Mouse (Mus musculus) heart, embryonic 13.5 days (tissue): ENCODE data around the gene Scn1b. TPM values are rescaled to one million over a fixed set of nuclear protein-coding genes. Genes with fewer than 3 reads are reported as not detected.

Experiments
- ATAC-seq: fragments of 200-750 bp; cut with Nextera tagmentation; 2 replicates; pipeline ENCODE4 v1.8.0; 2017; ENCODE audit warnings: moderate TSS enrichment; ENCODE audit not compliant: insufficient number of reproducible peaks, low FRiP score, low TSS enrichment; ENCODE audit errors: extremely low read depth
- H3K27ac ChIP-seq: fragments of 300-500 bp; sonication (generic); replicated peaks from 2 replicates; pipeline ENCODE4 v1.5.1; 2015; ENCODE audit warnings: moderate library complexity, mild to moderate bottlenecking, inconsistent platforms
- H3K27me3 ChIP-seq: fragments of 300-500 bp; sonication (generic); replicated peaks from 2 replicates; pipeline ENCODE4 v1.6.1; 2015; ENCODE audit warnings: mild to moderate bottlenecking, inconsistent platforms
- H3K36me3 ChIP-seq: fragments of 300-500 bp; sonication (generic); 2 replicates; pipeline ENCODE4 v1.6.1; 2015; ENCODE audit warnings: mild to moderate bottlenecking, inconsistent platforms
- H3K4me1 ChIP-seq: fragments of 300-500 bp; sonication (generic); 2 replicates; pipeline ENCODE4 v1.6.1; 2015; ENCODE audit warnings: inconsistent platforms
- H3K4me2 ChIP-seq: fragments of 300-500 bp; sonication (generic); 2 replicates; pipeline ENCODE4 v1.6.1; 2015; ENCODE audit warnings: inconsistent platforms, mild to moderate bottlenecking, moderate library complexity
- H3K4me3 ChIP-seq: fragments of 300-500 bp; sonication (generic); 2 replicates; pipeline ENCODE4 v1.5.1; 2015; ENCODE audit warnings: moderate library complexity, mild to moderate bottlenecking, inconsistent platforms
- H3K9ac ChIP-seq: fragments of 300-500 bp; sonication (generic); 2 replicates; pipeline ENCODE4 v1.6.1; 2015; ENCODE audit warnings: inconsistent platforms, mild to moderate bottlenecking, moderate library complexity
- H3K9me3 ChIP-seq: fragments of 300-500 bp; sonication (generic); 2 replicates; pipeline ENCODE4 v1.6.1; 2016; ENCODE audit warnings: inconsistent platforms
- WGBS: fragments of 180-500 bp; shearing (Covaris S2); methylation state at CpG from one replicate; pipeline ENCODE4 v1.1.7; 2015; ENCODE audit warnings: mixed read lengths; 5-methylcytosine and 5-hydroxymethylcytosine counted together
- polyA plus RNA-seq: library from polyadenylated mRNA; unstranded; fragments of >200 nt; fragmentation: Nextera tagmentation; extraction: Ambion mirVana; gene quantifications from 2 replicates; pipeline ENCODE4 v1.2.1, GENCODE M21; 2015

Gene Scn1b
- polyA plus RNA-seq, 1 experiment from 2014 or later = 2.5 TPM

GRCm38 (mm10) chr7:31082106-31082505, 44.7 kb downstream of the Scn1b start:
- H3K36me3 ChIP-seq = no peaks in the 10 kb centered on the region
- H3K27me3 ChIP-seq = no peaks in the 10 kb centered on the region; the same call in 1 of the 2 replicates

DNA sequence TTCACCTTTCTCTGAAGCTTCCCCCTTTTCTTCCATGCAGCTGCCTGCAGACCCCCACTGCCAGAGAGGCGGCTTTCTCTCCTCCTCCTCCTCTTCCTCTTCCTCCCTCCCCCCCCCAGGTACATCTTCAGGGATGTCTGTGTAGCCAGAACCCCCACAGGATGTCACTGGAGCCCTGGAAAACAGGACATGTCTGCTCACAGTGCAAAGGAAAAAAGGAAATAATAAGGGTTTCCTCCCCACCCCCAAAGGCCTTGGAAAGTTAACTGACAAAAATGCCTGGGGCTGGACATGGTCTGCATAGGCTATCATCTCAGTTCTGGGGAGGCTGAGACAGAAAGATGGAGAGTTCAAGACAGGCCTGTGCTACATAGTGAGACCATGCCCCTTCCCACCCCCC, 45.7 kb downstream of the Scn1b start:
- ATAC-seq = no peak
- H3K4me1 ChIP-seq = peaks cover 10% of the 10 kb centered on the region; the same call in 1 of the 2 replicates
- 48% methylated on average over 1 of the region's 1 CpGs for WGBS
- no peak overlapping the region for H3K4me3 ChIP-seq
- H3K36me3 ChIP-seq = no peaks in the 10 kb centered on the region
- H3K9ac ChIP-seq = no peak overlapping the region
- no peak overlapping the region for H3K4me2 ChIP-seq
- H3K27ac ChIP-seq = no peak overlapping the region
- no peaks in the 10 kb centered on the region; the same call in 1 of the 2 replicates for H3K27me3 ChIP-seq
- H3K9me3 ChIP-seq = no peaks in the 10 kb centered on the region

More at GRCm38 (mm10) chr7:31082106-31082505, 44.7 kb downstream of the Scn1b start:
- Histone ChIP-seq H3K4me2 (no peak overlapping the region), H3K4me1 (peaks cover 10% of the 10 kb centered on the region; the same call in 1 of the 2 replicates), H3K4me3 (no peak overlapping the region), H3K9me3 (no peaks in the 10 kb centered on the region), H3K9ac (no peak overlapping the region), H3K27ac (no peak overlapping the region)
- no peak for ATAC-seq

DNA sequence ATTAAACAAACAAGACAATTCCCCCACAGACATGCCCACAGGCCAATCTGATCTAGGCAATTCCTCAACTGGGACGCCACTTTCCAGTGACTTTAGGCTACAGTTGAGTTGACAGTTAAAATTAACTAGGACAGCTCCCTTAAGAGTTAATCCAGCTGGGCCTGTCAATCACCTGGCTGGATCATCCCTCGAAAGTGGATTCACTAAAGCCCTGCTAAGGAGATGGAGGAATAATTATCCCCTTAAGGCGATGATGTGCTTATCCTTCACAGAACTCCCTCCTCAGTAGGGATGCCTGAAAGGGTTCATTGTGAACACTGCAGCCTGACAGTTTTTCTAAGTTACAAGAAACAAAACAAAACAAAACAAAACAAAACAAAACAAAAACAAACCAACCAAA, 46.2 kb downstream of the Scn1b start:
- Histone ChIP-seq H3K4me2 (no peak overlapping the region), H3K4me3 (no peak overlapping the region), H3K27me3 (no peaks in the 10 kb centered on the region; the same call in 1 of the 2 replicates), H3K9ac (no peak overlapping the region), H3K4me1 (peaks cover 10% of the 10 kb centered on the region; the same call in 1 of the 2 replicates), H3K9me3 (no peaks in the 10 kb centered on the region), H3K27ac (no peak overlapping the region), H3K36me3 (no peaks in the 10 kb centered on the region)
- 58% methylated on average over 3 of the region's 3 CpGs for WGBS
- ATAC-seq = no peak

- Histone ChIP-seq H3K27me3 (no peaks in the 10 kb centered on the region; the same call in 1 of the 2 replicates), H3K4me2 (no peak overlapping the region), H3K4me1 (peaks cover 4% of the 10 kb centered on the region; the same call in 1 of the 2 replicates), H3K27ac (no peak overlapping the region), H3K9ac (no peak overlapping the region), H3K4me3 (no peak overlapping the region), H3K9me3 (no peaks in the 10 kb centered on the region), H3K36me3 (no peaks in the 10 kb centered on the region)
- no peak for ATAC-seq
- 78% methylated on average over 8 of the region's 8 CpGs for WGBS
These were observed 47.1 kb downstream of the Scn1b start for GRCm38 (mm10) chr7:31079670-31080069.

DNA sequence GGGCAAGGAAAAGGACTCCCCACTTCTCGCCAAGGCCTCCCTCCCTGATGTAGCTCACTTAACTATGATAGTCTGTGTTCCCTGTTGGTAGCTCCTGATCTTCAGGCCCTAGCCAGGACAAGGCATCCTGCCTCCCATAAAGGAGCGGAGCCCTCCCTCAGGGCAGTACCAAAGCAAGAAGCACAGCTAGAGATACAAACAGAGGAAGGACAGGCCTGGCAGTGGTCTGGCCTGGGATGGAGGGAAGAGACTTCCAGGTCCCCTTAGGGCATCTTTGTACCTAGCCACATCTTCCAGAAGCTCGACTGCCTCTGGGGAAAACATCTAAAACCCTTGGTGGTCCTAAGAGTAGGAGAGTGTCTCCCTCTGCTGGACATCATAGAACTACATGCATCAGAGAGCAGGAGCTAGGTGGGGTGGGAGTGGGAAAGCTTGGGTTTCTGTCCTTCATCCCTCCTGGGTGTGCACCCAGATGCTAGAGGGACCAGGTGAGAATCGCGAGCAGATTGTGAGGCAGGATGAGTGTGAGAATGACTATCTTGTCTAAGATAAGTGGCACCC, 48.8 kb downstream of the Scn1b start:
- Histone ChIP-seq H3K27me3 (no peaks in the 10 kb centered on the region; the same call in 1 of the 2 replicates), H3K4me1 (0 out of 2 replicates have a peak, but pooled peaks cover 3% of the 10 kb centered on the region), H3K9me3 (no peaks in the 10 kb centered on the region), H3K27ac (no peak overlapping the region), H3K4me2 (no peak overlapping the region), H3K4me3 (no peak overlapping the region), H3K36me3 (no peaks in the 10 kb centered on the region), H3K9ac (no peak overlapping the region)
- ATAC-seq = no peak
- whole genome bisulfite sequencing = 37% methylated on average over 5 of the region's 5 CpGs

DNA sequence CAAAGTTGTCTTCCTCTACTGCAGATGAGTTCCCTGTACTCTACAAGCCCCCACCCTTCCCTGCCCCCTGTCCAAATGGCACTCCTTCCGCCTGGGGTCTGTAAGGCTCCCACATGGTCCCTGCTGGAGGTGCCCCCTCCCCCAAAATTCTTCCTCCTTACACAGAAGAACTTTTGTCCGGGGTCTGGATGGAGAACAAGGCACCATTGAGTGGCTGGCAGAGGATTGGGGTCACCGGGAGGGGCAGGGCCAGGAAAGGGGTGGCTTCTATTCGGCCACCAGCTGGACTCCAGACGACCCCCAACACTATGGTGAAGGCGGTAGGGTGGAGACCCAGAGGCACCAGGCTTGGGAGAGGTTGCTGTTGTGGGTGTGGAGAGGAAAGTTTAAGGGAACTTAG, 49.3 kb downstream of the Scn1b start:
- ATAC-seq = no peak

DNA sequence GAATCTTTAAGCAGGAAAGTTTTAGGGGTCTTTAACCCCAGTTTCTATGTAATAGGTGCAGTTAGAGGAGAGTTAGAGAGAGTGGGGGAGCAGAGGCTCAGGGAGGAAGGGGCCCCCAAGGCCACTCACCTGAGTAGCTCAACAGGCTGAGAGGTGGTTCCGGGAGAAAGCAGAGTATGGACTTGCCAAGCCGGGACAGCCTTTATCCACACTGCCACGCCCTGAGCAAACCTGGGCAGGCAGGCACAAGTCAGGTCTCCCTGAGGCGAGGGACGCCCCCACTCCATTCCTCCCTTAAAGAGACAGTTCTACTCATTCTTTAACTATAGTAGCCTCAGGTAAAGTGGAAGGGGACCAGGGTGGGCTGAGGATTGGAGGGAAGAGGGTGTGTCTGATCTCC, 50.3 kb downstream of the Scn1b start, which contains the start of gene Fxyd3:
Gene Fxyd3, minus strand, starts transcription at position 213 of the 400 bp plus-strand sequence.
- Histone ChIP-seq H3K27me3 (no peaks in the 10 kb centered on the region; the same call in 1 of the 2 replicates), H3K4me1 (0 out of 2 replicates have a peak, but pooled peaks cover 3% of the 10 kb centered on the region), H3K9ac (no peak within 1 kb of the TSS), H3K4me2 (no peak within 1 kb of the TSS), H3K9me3 (no peaks in the 10 kb centered on the region), H3K36me3 (no peaks in the 10 kb centered on the region), H3K4me3 (no peak within 1 kb of the TSS), H3K27ac (no peak within 1 kb of the TSS)
- no peak for ATAC-seq
- WGBS = 58% methylated on average over 5 of the region's 5 CpGs

More for the DNA sequence above, 49.3 kb downstream of the Scn1b start:
- 47% methylated on average over 6 of the region's 6 CpGs for WGBS
- no peak overlapping the region for H3K4me2 ChIP-seq
- no peak overlapping the region for H3K4me3 ChIP-seq
- 0 out of 2 replicates have a peak, but pooled peaks cover 3% of the 10 kb centered on the region for H3K4me1 ChIP-seq
- H3K9ac ChIP-seq = no peak overlapping the region
- no peaks in the 10 kb centered on the region for H3K9me3 ChIP-seq
- H3K27me3 ChIP-seq = no peaks in the 10 kb centered on the region; the same call in 1 of the 2 replicates
- no peaks in the 10 kb centered on the region for H3K36me3 ChIP-seq
- no peak overlapping the region for H3K27ac ChIP-seq

DNA sequence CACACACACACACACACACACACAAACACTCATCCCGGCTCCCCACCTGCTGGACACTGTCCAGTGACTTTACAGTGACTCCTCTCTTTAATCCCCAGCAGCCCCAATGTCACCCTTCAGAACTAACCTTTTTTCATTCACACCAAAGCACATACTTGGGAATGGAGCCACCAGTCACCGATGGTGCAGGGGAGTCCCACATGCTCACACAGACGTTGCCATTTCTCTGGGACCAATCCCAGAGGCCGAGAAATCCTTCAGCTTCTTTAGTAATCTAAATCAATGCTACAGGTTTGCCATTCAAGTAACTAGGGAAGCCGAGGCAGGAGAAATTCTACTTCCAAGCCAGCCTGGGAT, 52.1 kb downstream of the Scn1b start:
- Histone ChIP-seq H3K9ac (no peak overlapping the region), H3K4me2 (no peak overlapping the region), H3K27me3 (no peaks in the 10 kb centered on the region; the same call in 1 of the 2 replicates), H3K9me3 (no peaks in the 10 kb centered on the region), H3K27ac (no peak overlapping the region), H3K4me3 (no peak overlapping the region), H3K4me1 (peaks cover 10% of the 10 kb centered on the region; the same call in 1 of the 2 replicates), H3K36me3 (no peaks in the 10 kb centered on the region)
- ATAC-seq = no peak
- WGBS = 71% methylated on average over 5 of the region's 5 CpGs

- no peak overlapping the region for H3K4me3 ChIP-seq
- no peak overlapping the region for H3K27ac ChIP-seq
- no peak for ATAC-seq
- peaks cover 10% of the 10 kb centered on the region; the same call in 1 of the 2 replicates for H3K4me1 ChIP-seq
- H3K36me3 ChIP-seq = no peaks in the 10 kb centered on the region
- no peaks in the 10 kb centered on the region for H3K9me3 ChIP-seq
- no peaks in the 10 kb centered on the region; the same call in 1 of the 2 replicates for H3K27me3 ChIP-seq
- H3K9ac ChIP-seq = no peak overlapping the region; the same call in 1 of the 2 replicates
- 64% methylated on average over 7 of the region's 7 CpGs for WGBS
- H3K4me2 ChIP-seq = no peak overlapping the region
These were observed 52.6 kb downstream of the Scn1b start for GRCm38 (mm10) chr7:31074061-31074712.

- Histone ChIP-seq H3K9me3 (no peaks in the 10 kb centered on the region), H3K4me2 (no peak overlapping the region), H3K9ac (no peak overlapping the region), H3K36me3 (no peaks in the 10 kb centered on the region), H3K27ac (no peak overlapping the region), H3K4me3 (no peak overlapping the region), H3K4me1 (peaks cover 10% of the 10 kb centered on the region; the same call in 1 of the 2 replicates), H3K27me3 (no peaks in the 10 kb centered on the region; the same call in 1 of the 2 replicates)
- ATAC-seq = no peak
These were observed 53.3 kb downstream of the Scn1b start for GRCm38 (mm10) chr7:31073546-31073945.

- H3K27me3 ChIP-seq = no peaks in the 10 kb centered on the region; the same call in 1 of the 2 replicates
These were observed 54.5 kb downstream of the Scn1b start for GRCm38 (mm10) chr7:31072326-31072725.

More at GRCm38 (mm10) chr7:31072326-31072725, 54.5 kb downstream of the Scn1b start:
- H3K4me1 ChIP-seq = peaks cover 20% of the 10 kb centered on the region
- H3K9me3 ChIP-seq = no peaks in the 10 kb centered on the region
- no peak overlapping the region for H3K9ac ChIP-seq
- no peak overlapping the region for H3K4me2 ChIP-seq
- no peak overlapping the region for H3K27ac ChIP-seq
- no peak for ATAC-seq
- H3K36me3 ChIP-seq = no peaks in the 10 kb centered on the region
- 44% methylated on average over 9 of the region's 9 CpGs for WGBS
- no peak overlapping the region for H3K4me3 ChIP-seq
